Mouse (Mus musculus): ENCODE data around the gene Stpg3. TPM values are rescaled to one million over a fixed set of nuclear protein-coding genes. Genes with fewer than 3 reads are reported as not detected.

The Stpg3 gene
- total RNA-seq, 4 experiments from 2014 or later: 0.27 to 0.29 TPM; not detected in 2

- no peak for DNase-seq (ENCODE audit: low spot score in 2 of 2)
Measured at GRCm38 (mm10) chr2:25210686-25211085, 3.8 kb downstream of the Stpg3 start.

- DNase-seq (ENCODE audit: low spot score in 2 of 2): no peak
Measured at GRCm38 (mm10) chr2:25207593-25207992, 6.8 kb downstream of the Stpg3 start.

GRCm38 (mm10) chr2:25203631-25204214 lies 10.7 kb downstream of the Stpg3 start:
- DNase-seq (ENCODE audit: low spot score in 2 of 2): no peak

- no peak for DNase-seq (ENCODE audit: low spot score in 2 of 2)
Measured at GRCm38 (mm10) chr2:25200631-25201030, 13.8 kb downstream of the Stpg3 start.

GRCm38 (mm10) chr2:25197946-25198345 lies 16.5 kb downstream of the Stpg3 start:
- no peak for DNase-seq (ENCODE audit: low spot score in 2 of 2)

- no peak for DNase-seq (ENCODE audit: low spot score in 2 of 2)
Measured at GRCm38 (mm10) chr2:25197191-25197590, 17.2 kb downstream of the Stpg3 start.

GRCm38 (mm10) chr2:25196172-25196954 lies 18.1 kb downstream of the Stpg3 start, which contains the start of gene Tor4a:
Gene Tor4a, minus strand, starts transcription at chr2:25196886.
- DNase-seq (ENCODE audit: low spot score in 2 of 2): no peak

GRCm38 (mm10) chr2:25195211-25196156 lies 19.0 kb downstream of the Stpg3 start:
- no peak for DNase-seq (ENCODE audit: low spot score in 2 of 2)

GRCm38 (mm10) chr2:25194486-25195171 lies 19.8 kb downstream of the Stpg3 start:
- no peak for DNase-seq (ENCODE audit: low spot score in 2 of 2)

- DNase-seq (ENCODE audit: low spot score in 2 of 2): no peak
Measured at GRCm38 (mm10) chr2:25194006-25194405, 20.4 kb downstream of the Stpg3 start.

- peak; percentile 71 to 79 for DNase-seq (ENCODE audit: low spot score in 2 of 2)
Measured at GRCm38 (mm10) chr2:25193330-25193770, 21.1 kb downstream of the Stpg3 start.

GRCm38 (mm10) chr2:25187841-25188240 lies 26.6 kb downstream of the Stpg3 start:
- DNase-seq (ENCODE audit: low spot score in 2 of 2): no peak

- no peak for DNase-seq (ENCODE audit: low spot score in 2 of 2)
Measured at GRCm38 (mm10) chr2:25186575-25186930, 27.9 kb downstream of the Stpg3 start.

- no peak for DNase-seq (ENCODE audit: low spot score in 2 of 2)
Measured at GRCm38 (mm10) chr2:25185625-25186574, 28.5 kb downstream of the Stpg3 start.

- no peak for DNase-seq (ENCODE audit: low spot score in 2 of 2)
Measured at GRCm38 (mm10) chr2:25184496-25184895, 29.9 kb downstream of the Stpg3 start.

- no peak for DNase-seq (ENCODE audit: low spot score in 2 of 2)
Measured at GRCm38 (mm10) chr2:25183336-25183735, 31.1 kb downstream of the Stpg3 start.

GRCm38 (mm10) chr2:25182664-25183063 lies 31.8 kb downstream of the Stpg3 start:
- DNase-seq (ENCODE audit: low spot score in 2 of 2): no peak

- no peak for DNase-seq (ENCODE audit: low spot score in 2 of 2)
Measured at GRCm38 (mm10) chr2:25181891-25182397, 32.5 kb downstream of the Stpg3 start.

GRCm38 (mm10) chr2:25180973-25181890 lies 33.2 kb downstream of the Stpg3 start:
- peak in 1 of 2 experiments; percentile 17 for DNase-seq (ENCODE audit: low spot score in 2 of 2)

Data from layer of hippocampus, adult 8-10 months (tissue).